Mouse (Mus musculus): ENCODE results near the gene Mok. TPM values are rescaled to one million over a fixed set of nuclear protein-coding genes. Genes with fewer than 3 reads are reported as not detected.

Mok gene
- polyA plus RNA-seq, 1 experiment from 2014 or later = 5.4 TPM

DNA sequence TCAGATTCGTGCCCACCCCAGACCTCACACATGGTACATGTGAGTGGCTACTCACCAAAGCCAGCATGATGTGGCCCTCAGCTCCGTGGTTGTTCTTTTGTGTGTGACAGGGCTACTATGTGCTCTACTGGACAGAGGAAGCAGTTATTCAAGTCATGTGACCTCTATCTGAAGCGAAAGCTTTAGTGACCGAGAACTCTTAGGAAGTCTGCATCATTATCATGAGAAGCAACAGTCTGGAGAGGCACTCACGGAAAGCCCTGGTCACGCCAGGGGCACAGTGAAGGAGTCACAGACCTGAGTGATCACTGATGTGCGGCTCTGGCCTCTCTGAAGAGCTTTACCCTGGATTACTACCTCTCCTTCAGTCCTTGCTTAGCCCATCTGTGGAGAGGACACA lies 18.4 kb downstream of the Mok start:
- H3K9ac ChIP-seq (replicated peaks; ENCODE audit: low read depth, low read length) = no peak overlapping the region
- ATAC-seq (ENCODE audit: insufficient number of reproducible peaks, insufficient read depth, low FRiP score, low read depth) = no peak
- 86% methylated on average over 7 of the region's 7 CpGs for WGBS
- H3K4me1 ChIP-seq (ENCODE audit: control insufficient read depth, insufficient read depth, low read length) = no peaks in the 10 kb centered on the region
- H3K4me3 ChIP-seq (ENCODE audit: low read depth, low read length) = no peak overlapping the region
- no peak overlapping the region for H3K27ac ChIP-seq (ENCODE audit: low read length)
- H3K9me3 ChIP-seq (ENCODE audit: control insufficient read depth, low read depth, low read length) = no peaks in the 10 kb centered on the region
- no peaks in the 10 kb centered on the region for H3K27me3 ChIP-seq (ENCODE audit: control insufficient read depth, insufficient read depth, low read length)
- H3K36me3 ChIP-seq (ENCODE audit: control insufficient read depth, insufficient read depth, low read length) = no peaks in the 10 kb centered on the region
- no peak overlapping the region for H3K4me2 ChIP-seq (replicated peaks; ENCODE audit: low read depth, low read length)

DNA sequence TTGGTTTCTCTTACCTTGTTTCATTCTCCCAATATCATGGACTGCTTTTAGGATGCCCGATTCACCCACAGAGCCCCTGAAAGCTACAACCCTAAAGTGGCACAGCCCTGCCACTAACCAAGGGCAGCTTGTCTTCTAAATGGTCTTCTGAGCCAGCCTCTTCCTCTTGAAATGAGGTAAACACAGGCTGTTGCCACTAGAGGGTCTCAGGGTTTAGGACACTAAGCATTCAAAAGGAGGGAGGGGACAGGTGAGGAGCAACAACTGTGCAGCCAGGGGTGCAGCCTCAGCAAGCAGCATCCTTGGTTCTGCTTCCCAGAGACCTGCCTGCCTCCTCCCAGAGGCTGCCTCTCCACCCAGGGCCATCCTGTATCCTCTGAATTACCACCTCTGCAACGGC lies 19.0 kb downstream of the Mok start:
- H3K4me3 ChIP-seq (ENCODE audit: low read depth, low read length) = no peak overlapping the region
- no peaks in the 10 kb centered on the region for H3K4me1 ChIP-seq (ENCODE audit: control insufficient read depth, insufficient read depth, low read length)
- no peaks in the 10 kb centered on the region for H3K9me3 ChIP-seq (ENCODE audit: control insufficient read depth, low read depth, low read length)
- H3K4me2 ChIP-seq (replicated peaks; ENCODE audit: low read depth, low read length) = no peak overlapping the region
- WGBS = 86% methylated on average over 2 of the region's 2 CpGs
- no peak overlapping the region for H3K27ac ChIP-seq (ENCODE audit: low read length)
- no peak overlapping the region for H3K9ac ChIP-seq (replicated peaks; ENCODE audit: low read depth, low read length)
- no peak for ATAC-seq (ENCODE audit: insufficient number of reproducible peaks, insufficient read depth, low FRiP score, low read depth)
- H3K36me3 ChIP-seq (ENCODE audit: control insufficient read depth, insufficient read depth, low read length) = no peaks in the 10 kb centered on the region
- no peaks in the 10 kb centered on the region for H3K27me3 ChIP-seq (ENCODE audit: control insufficient read depth, insufficient read depth, low read length)

GRCm38 (mm10) chr12:110819367-110819766 lies 21.4 kb downstream of the Mok start:
- ATAC-seq (ENCODE audit: insufficient number of reproducible peaks, insufficient read depth, low FRiP score, low read depth) = no peak
- no peak overlapping the region for H3K4me3 ChIP-seq (ENCODE audit: low read depth, low read length)
- H3K4me2 ChIP-seq (replicated peaks; ENCODE audit: low read depth, low read length) = no peak overlapping the region
- H3K27ac ChIP-seq (ENCODE audit: low read length) = no peak overlapping the region
- H3K9ac ChIP-seq (replicated peaks; ENCODE audit: low read depth, low read length) = no peak overlapping the region
- no peaks in the 10 kb centered on the region for H3K4me1 ChIP-seq (ENCODE audit: control insufficient read depth, insufficient read depth, low read length)
- H3K27me3 ChIP-seq (ENCODE audit: control insufficient read depth, insufficient read depth, low read length) = no peaks in the 10 kb centered on the region
- no peaks in the 10 kb centered on the region for H3K36me3 ChIP-seq (ENCODE audit: control insufficient read depth, insufficient read depth, low read length)
- no peaks in the 10 kb centered on the region for H3K9me3 ChIP-seq (ENCODE audit: control insufficient read depth, low read depth, low read length)
- 51% methylated on average over 8 of the region's 8 CpGs for WGBS

GRCm38 (mm10) chr12:110816833-110817232 lies 23.9 kb downstream of the Mok start:
- H3K9me3 ChIP-seq (ENCODE audit: control insufficient read depth, low read depth, low read length) = no peaks in the 10 kb centered on the region
- no peak overlapping the region for H3K27ac ChIP-seq (ENCODE audit: low read length)
- H3K4me2 ChIP-seq (replicated peaks; ENCODE audit: low read depth, low read length) = no peak overlapping the region
- no peak overlapping the region for H3K4me3 ChIP-seq (ENCODE audit: low read depth, low read length)
- WGBS = 86% methylated on average over 2 of the region's 2 CpGs
- H3K36me3 ChIP-seq (ENCODE audit: control insufficient read depth, insufficient read depth, low read length) = no peaks in the 10 kb centered on the region
- ATAC-seq (ENCODE audit: insufficient number of reproducible peaks, insufficient read depth, low FRiP score, low read depth) = no peak
- H3K4me1 ChIP-seq (ENCODE audit: control insufficient read depth, insufficient read depth, low read length) = no peaks in the 10 kb centered on the region
- H3K9ac ChIP-seq (replicated peaks; ENCODE audit: low read depth, low read length) = no peak overlapping the region
- no peaks in the 10 kb centered on the region for H3K27me3 ChIP-seq (ENCODE audit: control insufficient read depth, insufficient read depth, low read length)

DNA sequence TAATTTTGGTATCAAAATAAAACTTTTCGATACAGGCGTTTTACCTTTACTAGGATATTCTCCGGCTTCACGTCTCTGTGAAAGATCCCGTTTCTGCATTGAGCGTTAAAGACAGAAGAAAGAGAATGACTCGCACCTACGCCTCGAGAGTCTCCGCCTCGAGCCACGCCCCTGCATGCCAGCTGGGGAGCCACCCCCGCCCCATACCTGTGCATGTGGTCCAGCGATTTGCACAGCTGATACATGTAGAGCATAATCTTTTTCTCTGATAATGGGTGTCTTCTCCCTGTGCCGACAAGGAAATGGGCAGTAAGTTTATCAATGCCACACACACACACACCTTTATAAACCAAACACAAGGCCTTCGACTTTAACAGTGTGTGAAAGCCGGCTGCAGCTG lies 25.8 kb downstream of the Mok start:
- Histone ChIP-seq H3K27me3 (ENCODE audit: control insufficient read depth, insufficient read depth, low read length) (no peaks in the 10 kb centered on the region), H3K4me3 (ENCODE audit: low read depth, low read length) (no peak overlapping the region), H3K9ac (replicated peaks; ENCODE audit: low read depth, low read length) (no peak overlapping the region), H3K4me2 (replicated peaks; ENCODE audit: low read depth, low read length) (no peak overlapping the region), H3K36me3 (ENCODE audit: control insufficient read depth, insufficient read depth, low read length) (no peaks in the 10 kb centered on the region), H3K4me1 (ENCODE audit: control insufficient read depth, insufficient read depth, low read length) (no peaks in the 10 kb centered on the region), H3K27ac (ENCODE audit: low read length) (no peak overlapping the region), H3K9me3 (ENCODE audit: control insufficient read depth, low read depth, low read length) (no peaks in the 10 kb centered on the region)
- no peak for ATAC-seq (ENCODE audit: insufficient number of reproducible peaks, insufficient read depth, low FRiP score, low read depth)
- WGBS = 43% methylated on average over 17 of the region's 17 CpGs

GRCm38 (mm10) chr12:110813624-110814023 lies 27.1 kb downstream of the Mok start:
- no peak for ATAC-seq (ENCODE audit: insufficient number of reproducible peaks, insufficient read depth, low FRiP score, low read depth)
- H3K36me3 ChIP-seq (ENCODE audit: control insufficient read depth, insufficient read depth, low read length) = no peaks in the 10 kb centered on the region
- no peak overlapping the region for H3K4me3 ChIP-seq (ENCODE audit: low read depth, low read length)
- H3K27ac ChIP-seq (ENCODE audit: low read length) = no peak overlapping the region
- H3K4me2 ChIP-seq (replicated peaks; ENCODE audit: low read depth, low read length) = no peak overlapping the region
- no peaks in the 10 kb centered on the region for H3K4me1 ChIP-seq (ENCODE audit: control insufficient read depth, insufficient read depth, low read length)
- no peaks in the 10 kb centered on the region for H3K27me3 ChIP-seq (ENCODE audit: control insufficient read depth, insufficient read depth, low read length)
- H3K9me3 ChIP-seq (ENCODE audit: control insufficient read depth, low read depth, low read length) = no peaks in the 10 kb centered on the region
- H3K9ac ChIP-seq (replicated peaks; ENCODE audit: low read depth, low read length) = no peak overlapping the region
- 83% methylated on average over 6 of the region's 6 CpGs for WGBS

- Histone ChIP-seq H3K27me3 (ENCODE audit: control insufficient read depth, insufficient read depth, low read length) (no peaks in the 10 kb centered on the region), H3K9ac (replicated peaks; ENCODE audit: low read depth, low read length) (no peak overlapping the region), H3K9me3 (ENCODE audit: control insufficient read depth, low read depth, low read length) (no peaks in the 10 kb centered on the region), H3K4me1 (ENCODE audit: control insufficient read depth, insufficient read depth, low read length) (no peaks in the 10 kb centered on the region), H3K4me3 (ENCODE audit: low read depth, low read length) (no peak overlapping the region), H3K4me2 (replicated peaks; ENCODE audit: low read depth, low read length) (no peak overlapping the region), H3K27ac (ENCODE audit: low read length) (no peak overlapping the region), H3K36me3 (ENCODE audit: control insufficient read depth, insufficient read depth, low read length) (peaks cover 1% of the 10 kb centered on the region; the same call in 1 of the 2 replicates)
- no peak for ATAC-seq (ENCODE audit: insufficient number of reproducible peaks, insufficient read depth, low FRiP score, low read depth)
- WGBS = 87% methylated on average over 9 of the region's 9 CpGs
Observed at GRCm38 (mm10) chr12:110813132-110813531, 27.6 kb downstream of the Mok start.

DNA sequence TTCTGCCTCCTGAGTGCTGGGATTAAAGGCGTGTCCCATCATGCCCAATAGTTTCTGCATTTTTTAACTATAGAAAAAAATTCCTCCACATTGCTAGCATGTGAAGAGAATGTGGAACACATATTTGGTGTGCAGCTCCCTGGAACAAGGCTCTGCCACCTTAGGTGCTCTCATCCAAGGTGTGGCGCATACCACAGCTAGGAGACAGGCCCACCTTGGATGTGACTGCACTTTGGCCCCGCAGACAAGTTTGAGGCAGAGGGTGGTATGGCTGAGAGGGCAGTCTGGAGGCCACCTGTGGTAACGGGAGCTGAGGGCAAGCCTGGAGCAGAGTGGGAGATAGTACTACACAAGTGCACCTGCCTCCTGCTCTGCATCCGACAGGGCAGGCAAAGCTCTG lies 31.9 kb downstream of the Mok start:
- WGBS = 73% methylated on average over 5 of the region's 5 CpGs
- Histone ChIP-seq H3K27ac (ENCODE audit: low read length) (no peak overlapping the region), H3K4me3 (ENCODE audit: low read depth, low read length) (no peak overlapping the region), H3K36me3 (ENCODE audit: control insufficient read depth, insufficient read depth, low read length) (peaks cover 12% of the 10 kb centered on the region; the same call in 1 of the 2 replicates), H3K4me2 (replicated peaks; ENCODE audit: low read depth, low read length) (no peak overlapping the region), H3K9ac (replicated peaks; ENCODE audit: low read depth, low read length) (no peak overlapping the region), H3K4me1 (ENCODE audit: control insufficient read depth, insufficient read depth, low read length) (no peaks in the 10 kb centered on the region), H3K27me3 (ENCODE audit: control insufficient read depth, insufficient read depth, low read length) (no peaks in the 10 kb centered on the region), H3K9me3 (ENCODE audit: control insufficient read depth, low read depth, low read length) (no peaks in the 10 kb centered on the region)
- ATAC-seq (ENCODE audit: insufficient number of reproducible peaks, insufficient read depth, low FRiP score, low read depth) = peak; percentile 35; the same call in 1 of the 2 replicates

- Histone ChIP-seq H3K9ac (replicated peaks; ENCODE audit: low read depth, low read length) (no peak overlapping the region), H3K4me2 (replicated peaks; ENCODE audit: low read depth, low read length) (no peak overlapping the region), H3K36me3 (ENCODE audit: control insufficient read depth, insufficient read depth, low read length) (peaks cover 12% of the 10 kb centered on the region; the same call in 1 of the 2 replicates), H3K4me1 (ENCODE audit: control insufficient read depth, insufficient read depth, low read length) (no peaks in the 10 kb centered on the region), H3K4me3 (ENCODE audit: low read depth, low read length) (no peak overlapping the region), H3K9me3 (ENCODE audit: control insufficient read depth, low read depth, low read length) (no peaks in the 10 kb centered on the region), H3K27ac (ENCODE audit: low read length) (no peak overlapping the region), H3K27me3 (ENCODE audit: control insufficient read depth, insufficient read depth, low read length) (no peaks in the 10 kb centered on the region)
- no peak for ATAC-seq (ENCODE audit: insufficient number of reproducible peaks, insufficient read depth, low FRiP score, low read depth)
- 66% methylated on average over 10 of the region's 10 CpGs for WGBS
Observed at GRCm38 (mm10) chr12:110808430-110808829, 32.3 kb downstream of the Mok start.
